Mouse (Mus musculus): ENCODE measurements around the gene Znrf3.
"Not testable (repeated sequence)": the region's sequence is repeated elsewhere in the genome, so short reads cannot be mapped to it uniquely, and the experiment has no call there.

Znrf3 gene

DNA sequence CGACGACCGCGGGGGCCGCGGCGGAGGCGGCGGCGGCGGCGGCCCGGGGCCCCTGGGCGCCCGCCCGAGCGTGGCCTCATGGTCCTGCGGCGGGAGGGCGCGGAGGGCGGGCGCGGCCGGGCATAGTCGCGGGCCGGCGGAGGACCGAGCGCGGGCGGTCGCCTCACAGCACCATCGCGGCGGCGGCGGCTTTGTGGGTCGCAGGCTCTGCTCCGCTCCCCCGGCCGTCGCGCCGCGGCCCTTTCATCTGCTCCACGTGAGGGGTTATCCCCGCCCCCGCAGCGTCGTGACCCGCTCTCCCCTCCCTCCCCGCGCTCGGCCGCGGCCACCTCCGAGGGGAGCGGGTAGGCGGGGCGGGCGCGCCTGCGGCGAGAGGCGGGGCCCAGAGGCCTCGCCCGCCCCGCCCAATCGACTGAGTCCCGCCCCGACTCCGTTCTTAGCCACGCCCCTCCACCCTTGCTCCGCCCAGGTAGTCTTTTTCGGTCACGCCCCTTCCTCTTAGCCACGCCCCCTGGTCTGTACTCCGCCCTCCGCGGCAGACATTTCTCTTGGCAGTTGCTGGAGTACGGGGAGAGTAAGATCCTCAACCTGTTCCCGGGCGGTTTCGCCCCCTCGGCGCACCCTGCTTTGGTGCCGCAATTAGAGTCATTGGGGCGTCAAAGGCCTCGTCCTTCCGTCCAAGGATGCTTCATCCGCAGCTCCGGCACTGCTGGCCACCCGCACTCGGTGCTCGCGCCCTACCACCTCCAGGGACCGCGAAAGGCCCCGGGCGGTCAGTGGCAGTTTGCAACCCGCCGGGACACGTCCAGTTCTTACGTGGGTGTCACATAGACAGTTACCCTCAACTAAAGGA is at the start of gene Znrf3:
Gene Znrf3, minus strand, starts transcription at position 249 of the 853 bp plus-strand sequence.
- DNase-seq (ENCODE audit: low spot score) = peak; percentile 88

DNA sequence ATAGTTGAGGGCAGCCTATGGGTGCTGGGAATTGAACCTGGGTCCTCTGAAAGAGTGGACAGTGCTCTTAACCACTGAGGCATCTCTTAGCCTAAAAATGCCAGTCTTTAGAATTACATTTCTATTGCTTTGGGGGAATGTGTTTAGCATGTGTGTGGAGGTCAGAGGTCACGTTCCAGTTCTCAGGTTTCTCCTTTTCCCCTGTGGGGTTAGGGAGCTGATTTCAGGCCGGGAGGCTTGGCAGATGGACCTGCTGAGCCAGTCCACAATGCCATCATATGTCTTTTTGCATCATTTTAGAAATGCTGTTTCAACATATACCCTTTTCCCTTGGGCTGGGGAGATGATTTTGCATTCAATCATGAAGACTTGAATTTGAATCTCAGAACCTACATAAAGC is 49.2 kb upstream of the Znrf3 start:
- DNase-seq (ENCODE audit: low spot score) = no peak

DNA sequence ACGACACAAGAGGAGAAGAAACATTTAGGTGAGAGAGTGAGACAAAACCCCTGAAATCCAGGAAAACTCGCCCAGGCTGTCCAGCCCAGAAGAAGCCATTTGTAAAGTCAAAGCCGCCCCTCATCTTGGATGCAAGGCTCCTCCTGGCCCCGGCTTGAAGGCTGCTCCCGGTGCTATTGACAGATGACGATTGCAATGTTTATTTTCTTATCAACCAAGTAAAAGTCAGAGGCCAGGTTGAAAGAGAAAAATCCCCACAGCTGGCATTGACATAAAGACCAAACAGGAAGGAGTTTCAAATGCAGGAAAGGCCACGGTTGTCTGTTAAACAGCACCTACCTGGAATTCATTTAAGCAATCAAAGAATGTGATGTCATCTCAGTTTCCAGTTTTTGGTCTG is 47.3 kb upstream of the Znrf3 start:
- no peak for DNase-seq (ENCODE audit: low spot score)

DNA sequence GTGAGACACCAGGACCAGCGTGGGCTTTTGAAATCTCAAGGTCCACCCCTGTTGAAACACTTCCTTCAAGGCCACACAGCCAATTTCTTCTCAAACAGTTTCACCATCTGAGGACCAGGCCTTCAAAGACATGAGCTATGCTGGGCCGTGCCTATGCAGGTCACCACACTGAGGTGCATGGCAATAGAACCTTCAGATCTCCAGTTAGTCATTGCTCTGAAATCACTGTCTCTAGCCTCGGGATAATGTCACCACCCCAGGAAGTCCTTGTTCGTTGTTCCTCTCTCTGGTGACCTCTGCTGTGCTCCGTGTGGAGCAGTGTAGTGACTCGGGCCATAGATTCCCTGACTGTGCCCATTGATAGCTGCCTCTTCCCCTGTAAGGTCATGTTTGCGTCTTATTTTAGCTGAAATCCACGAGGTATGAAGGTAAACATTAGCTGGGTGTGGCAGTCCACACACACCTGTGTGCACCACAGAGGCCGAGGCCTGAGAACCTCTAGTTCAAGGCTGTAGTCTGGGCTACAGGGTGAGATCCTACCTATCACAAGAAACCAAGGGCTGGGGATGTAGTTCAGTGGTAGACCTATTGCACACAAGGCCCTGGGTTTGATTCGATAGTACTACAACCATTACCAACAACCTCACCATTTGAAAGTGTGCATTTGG is 46.5 kb upstream of the Znrf3 start:
- no peak for DNase-seq (ENCODE audit: low spot score)

DNA sequence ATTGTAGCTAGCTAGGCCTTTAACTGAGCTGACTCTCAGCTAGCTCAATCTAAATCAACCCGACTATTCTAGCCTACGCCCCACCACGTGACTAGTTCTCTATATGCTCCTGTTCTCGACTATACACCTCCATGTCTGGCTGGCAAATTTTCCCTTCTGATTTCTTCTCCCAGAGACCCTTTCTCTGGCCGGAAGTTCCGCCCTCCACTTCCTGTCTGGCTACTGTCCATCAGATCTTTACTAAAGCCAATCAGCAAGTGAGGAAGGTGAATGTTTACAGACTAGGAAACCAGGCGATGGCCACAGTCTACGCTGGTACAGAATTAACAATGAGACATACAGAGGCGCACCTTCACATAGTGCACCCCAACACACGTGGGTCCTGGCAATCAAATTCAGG is 44.8 kb upstream of the Znrf3 start:
- not testable (repeated sequence) for DNase-seq (ENCODE audit: low spot score)

DNA sequence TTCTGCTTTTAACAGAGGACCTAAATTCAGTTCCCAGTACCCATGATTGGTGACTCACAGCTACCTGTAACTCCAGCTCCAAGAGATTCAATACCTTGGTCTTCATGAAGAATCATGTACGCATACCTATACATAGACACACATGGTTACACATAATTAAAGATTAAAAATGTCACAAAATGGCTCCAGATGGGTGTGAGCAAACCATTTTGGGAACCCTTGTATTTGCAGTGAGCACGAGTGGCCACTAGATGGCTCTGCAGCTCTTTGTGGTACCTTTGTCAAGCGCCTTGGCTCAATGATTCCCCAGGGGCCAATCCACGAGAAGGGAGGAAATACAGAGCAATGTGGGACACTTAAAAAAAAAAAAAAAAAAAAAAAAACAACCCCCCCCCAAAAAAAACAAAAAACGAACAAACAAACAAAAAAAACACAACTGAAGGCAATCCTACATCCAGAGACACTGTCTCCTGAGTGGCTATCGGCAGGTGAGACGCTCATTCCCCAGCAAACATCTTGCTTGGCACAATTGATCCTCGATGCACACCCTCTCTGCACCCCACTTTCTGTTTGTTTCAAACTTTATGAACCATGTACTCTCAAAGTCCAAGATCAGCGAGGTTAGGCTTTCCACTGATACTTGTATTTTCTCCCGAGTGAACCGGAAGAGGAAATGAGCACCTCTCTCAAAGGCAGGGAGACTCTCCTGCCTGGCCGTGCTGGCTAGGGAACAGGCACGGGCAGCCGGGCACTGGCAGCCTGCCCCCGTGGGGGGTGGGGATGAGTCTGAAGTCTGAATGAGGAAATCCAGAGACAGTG is 40.8 kb upstream of the Znrf3 start:
- DNase-seq (ENCODE audit: low spot score) = peak; percentile 51

DNA sequence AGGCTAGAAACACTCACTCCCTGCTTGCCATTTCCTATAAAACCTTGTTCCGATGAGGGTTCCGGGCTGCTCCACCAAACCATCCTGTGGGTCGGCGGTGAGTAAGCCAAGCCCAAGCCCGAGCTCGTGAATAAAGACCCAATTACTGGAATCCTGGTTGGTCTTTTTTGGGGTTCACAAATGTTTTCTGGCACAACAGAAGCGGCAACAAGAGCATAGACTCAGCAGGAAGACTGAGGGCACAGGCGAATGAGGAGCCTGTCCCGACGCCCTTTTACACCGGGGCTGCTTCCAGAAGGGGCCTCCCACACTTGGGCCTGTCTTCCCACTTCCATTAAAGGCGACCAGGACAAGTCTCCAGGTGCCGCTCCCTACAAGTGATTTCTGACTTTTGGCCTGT is 37.9 kb upstream of the Znrf3 start:
- no peak for DNase-seq (ENCODE audit: low spot score)

DNA sequence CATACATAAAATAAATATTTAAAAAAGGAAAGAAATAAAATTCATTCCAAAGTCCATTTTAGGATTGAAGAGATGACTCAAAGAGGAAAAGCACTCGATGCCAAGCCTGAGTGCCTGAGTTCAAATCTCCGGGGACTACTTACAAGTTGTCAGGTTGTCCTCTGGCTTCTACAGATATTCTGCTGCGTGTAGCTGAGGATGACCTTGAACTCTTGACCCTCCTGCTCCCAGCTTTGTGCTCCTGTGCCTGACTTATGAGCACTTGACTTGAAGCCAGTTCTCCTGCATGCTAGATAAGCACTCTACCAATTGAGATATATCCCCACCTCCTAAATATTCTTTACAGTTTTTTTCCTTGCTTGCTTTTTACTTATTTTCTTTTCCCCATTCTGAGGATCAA is 34.2 kb upstream of the Znrf3 start:
- no peak for DNase-seq (ENCODE audit: low spot score)

DNA sequence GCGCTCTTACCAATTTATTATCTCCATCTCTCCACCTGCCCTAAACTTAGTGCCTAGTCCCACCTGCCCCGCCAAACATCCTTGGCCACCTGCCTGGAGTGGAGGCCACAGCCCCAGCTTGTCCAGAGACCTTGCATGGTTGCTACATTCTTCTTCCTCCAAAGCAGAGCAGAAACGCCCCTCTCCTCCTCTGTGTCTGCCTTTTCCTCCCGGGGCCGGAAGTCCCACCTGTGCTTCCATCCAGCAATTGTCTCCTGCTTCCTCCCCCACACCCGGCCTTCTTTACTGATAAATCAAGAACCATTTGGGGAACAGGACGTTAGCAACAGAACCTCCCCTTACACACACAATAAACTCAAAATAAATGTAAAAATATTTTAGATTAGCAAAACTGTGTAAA is 33.5 kb upstream of the Znrf3 start:
- DNase-seq (ENCODE audit: low spot score) = no peak

DNA sequence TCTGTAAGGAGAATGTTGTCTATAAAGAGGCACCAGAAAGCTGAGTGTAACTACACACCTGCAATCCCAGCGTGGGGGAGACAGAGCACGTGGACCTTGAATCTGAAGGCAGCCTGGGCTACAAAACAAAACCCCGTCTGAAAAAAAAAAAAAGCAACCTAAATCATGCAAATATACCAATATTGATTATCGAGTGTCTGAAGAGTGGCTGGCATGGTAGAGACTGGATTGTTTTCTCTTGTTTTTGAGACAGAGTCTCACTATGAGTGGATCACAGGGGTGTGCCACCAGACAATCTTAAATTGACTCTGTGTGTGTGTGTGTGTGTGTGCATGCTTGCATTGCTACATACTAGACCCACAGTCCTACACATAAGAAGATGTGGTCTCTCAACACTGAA is 32.2 kb upstream of the Znrf3 start:
- no peak for DNase-seq (ENCODE audit: low spot score)

DNA sequence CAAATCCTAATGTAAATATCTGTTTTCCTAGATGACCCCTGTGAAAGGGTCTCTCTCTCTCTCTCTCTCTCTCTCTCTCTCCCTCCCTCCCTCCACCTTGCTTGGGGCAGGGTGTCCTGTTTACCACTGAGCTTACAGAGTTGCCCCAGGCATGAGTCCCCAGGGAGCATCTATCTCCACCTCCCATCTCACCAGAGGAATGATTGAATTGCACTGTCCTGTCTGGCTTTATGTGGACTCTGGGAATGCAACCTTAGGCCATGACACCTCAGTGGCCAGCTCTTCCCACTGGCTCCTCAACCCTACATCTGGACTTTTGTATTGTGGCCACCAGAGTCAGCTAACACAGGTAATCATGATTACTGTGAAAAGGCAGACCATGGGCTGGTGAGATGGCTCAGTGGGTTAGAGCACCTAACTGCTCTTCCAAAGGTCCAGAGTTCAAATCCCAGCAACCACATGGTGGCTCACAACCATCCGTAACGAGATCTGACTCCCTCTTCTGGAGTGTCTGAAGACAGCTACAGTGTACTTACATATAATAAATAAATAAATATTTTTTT is 31.0 kb upstream of the Znrf3 start:
- DNase-seq (ENCODE audit: low spot score) = not testable (repeated sequence)

DNA sequence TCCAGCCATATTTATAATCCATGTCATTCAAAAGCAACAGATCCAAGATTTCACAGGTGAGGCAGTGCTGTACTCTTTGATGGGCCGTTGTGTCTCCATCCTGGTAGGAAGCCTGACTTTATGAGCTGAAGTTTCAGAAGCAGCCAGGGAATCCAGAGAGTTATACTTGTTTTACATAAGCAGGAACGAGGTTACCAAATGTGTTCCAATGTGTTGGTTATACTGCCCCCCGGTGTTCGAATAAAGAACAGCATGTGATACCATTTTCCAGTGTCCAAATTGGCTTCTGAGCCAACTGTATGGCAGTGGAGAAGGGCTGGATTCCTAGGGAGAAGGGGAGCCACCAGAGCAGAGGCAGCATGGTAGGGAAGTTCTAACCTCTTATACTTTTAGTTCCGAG is 29.5 kb upstream of the Znrf3 start:
- DNase-seq (ENCODE audit: low spot score) = no peak

DNA sequence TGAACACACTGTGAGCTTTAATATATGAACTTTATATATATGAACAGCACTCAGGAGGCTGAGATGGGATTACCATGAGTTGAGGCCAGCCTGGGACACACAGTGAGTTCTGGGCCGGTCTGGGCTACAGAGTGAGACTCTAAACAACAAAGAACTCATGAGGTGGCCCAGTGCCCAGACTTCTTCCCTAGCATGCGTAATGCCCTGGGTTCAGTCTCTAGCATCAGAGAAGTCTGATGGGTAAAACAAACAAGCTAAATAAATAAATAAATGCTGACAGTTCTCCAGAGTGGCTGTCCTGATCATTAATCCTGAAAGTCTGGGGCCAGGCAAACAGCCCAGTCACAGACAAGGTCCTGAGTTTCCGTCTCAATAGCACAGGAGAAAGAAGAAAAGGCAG is 25.4 kb upstream of the Znrf3 start:
- no peak for DNase-seq (ENCODE audit: low spot score)

DNA sequence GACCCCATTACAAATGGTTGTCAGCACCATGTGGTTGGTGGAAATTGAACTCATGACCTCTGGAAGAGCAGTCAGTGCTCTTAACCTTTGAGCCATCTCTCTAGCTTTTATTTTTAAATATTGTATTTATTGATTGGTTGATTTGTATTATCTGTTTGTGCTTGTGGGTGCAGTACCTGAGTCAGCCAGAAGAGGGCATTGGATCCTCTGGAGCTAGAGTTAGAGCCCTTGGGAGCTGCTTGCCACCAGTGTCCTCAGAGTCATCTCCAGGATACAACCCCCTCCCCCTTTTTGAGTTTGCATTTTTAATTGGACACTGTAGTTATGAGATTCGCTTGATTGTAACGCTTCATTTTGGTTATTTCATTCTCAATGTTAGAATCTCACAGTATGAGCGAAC is 24.4 kb upstream of the Znrf3 start:
- no peak for DNase-seq (ENCODE audit: low spot score)

DNA sequence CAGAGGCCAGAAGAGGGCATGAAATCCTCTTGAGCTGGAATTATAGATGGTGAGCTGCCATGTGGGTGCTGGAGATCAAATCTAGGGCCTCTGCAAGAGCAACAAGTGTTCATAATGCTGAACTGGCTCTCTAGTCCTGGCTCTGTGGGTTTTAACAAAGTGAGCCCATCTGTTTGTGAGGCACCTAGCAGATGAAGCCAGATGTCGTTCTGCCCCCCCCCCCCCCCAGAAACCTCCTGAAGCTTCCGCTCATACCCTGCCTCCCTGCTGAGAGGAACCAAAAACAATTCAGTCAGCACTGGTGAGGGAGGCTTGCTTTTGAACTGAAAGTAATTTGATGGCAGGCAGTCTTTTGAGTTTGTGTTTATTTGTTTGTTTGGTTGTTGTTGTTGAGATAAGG is 23.8 kb upstream of the Znrf3 start:
- no peak for DNase-seq (ENCODE audit: low spot score)

DNA sequence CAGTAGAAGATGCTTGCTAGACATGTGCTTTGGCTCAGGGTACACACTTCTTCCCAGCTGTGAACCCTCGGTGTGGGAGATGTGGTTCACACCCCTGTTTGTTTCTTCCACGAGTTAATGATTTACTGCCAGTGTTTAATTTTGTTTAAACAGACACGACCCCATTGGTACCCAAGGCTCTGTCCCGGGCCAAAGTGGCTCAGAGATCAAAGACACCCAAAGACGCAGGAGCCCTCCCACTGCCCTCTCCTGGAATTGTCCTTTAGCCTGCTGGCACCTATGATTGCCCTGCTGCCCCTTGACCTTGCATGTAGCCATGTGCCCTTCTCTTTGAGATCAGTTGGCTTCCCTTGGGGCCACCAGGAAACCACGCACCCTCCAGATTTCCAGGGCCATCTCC is 7.3 kb upstream of the Znrf3 start:
- no peak for DNase-seq (ENCODE audit: low spot score)

DNA sequence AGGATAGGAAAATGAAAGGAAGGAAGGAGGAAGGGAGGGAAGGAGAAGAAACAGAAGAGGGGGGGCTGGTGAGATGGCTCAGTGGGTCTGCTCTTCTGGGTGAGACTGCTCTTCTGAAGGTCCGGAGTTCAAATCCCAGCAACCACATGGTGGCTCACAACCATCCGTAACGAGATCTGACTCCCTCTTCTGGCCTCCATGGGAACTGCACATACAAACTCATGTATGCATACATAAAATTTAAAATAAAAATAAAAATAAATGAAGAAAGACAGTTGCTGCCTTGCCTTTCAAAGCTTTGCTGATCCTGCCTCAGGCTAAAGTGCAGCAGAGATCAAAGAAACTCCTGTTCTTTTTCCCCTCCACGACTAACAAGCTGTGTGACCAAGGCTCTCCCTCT is 6.7 kb upstream of the Znrf3 start:
- no peak for DNase-seq (ENCODE audit: low spot score)

DNA sequence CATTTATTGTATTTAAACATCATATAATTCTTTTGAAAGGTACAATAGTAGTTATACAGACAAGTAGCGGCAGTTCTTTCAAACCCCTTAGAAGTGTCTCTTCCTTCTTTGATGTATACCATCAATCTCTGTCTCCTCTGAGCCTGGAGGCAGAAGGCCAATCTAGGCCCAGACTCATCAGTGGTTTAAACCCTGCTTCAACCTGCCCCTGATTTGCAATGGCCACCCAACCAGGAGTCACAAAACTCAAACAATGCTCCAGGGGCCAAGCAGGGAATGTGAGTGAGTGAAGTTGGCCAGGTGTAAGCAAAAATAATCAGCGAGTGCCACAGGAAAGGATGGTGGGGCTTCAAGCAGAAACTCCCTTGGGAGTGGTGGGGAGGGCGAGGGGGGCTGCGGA is 6.1 kb upstream of the Znrf3 start:
- no peak for DNase-seq (ENCODE audit: low spot score)

DNA sequence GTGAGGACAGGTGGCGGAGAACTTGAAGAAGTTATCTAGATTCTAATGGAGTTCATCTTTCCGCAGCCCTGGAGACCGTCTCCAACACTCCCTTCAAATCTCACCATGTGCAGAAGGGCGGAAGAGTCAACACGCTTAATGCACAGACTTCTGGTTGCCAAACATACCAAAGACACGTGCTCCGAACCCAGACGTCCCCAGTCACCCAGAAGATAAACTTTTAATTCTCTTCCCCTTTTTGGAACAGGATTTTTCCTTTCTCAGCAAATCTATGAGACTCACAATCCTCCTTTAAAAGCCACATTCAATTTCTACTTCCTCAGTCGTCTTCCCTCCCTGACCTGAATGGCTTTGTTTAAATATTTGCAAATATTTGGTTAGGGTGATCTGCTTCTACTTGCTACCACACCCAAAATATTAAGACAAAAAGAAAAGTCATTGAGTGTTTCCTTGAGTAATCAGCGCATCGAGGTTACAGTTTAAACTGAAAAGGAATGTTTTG is 856 bp upstream of the Znrf3 start:
- DNase-seq (ENCODE audit: low spot score) = no peak

DNA sequence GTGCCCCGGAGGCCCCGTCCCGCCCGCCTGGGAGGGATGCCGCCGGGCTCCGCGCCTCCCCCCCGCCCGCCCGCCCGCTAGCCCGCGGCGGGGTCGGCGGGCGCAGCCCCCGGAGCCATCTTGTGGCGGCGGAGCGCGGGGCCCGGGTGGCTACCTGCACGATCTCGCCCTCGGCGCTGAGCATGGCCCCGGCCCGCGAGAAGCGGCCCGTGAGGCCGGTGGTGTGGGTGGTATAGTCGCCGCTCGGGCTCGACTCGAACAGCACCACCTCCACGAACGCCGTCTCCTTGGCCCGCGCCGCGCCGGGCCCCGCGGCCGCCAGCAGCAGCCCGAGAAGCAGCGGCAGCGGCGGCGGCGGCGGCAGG is 431 bp downstream of the Znrf3 start:
- no peak for DNase-seq (ENCODE audit: low spot score)

DNA sequence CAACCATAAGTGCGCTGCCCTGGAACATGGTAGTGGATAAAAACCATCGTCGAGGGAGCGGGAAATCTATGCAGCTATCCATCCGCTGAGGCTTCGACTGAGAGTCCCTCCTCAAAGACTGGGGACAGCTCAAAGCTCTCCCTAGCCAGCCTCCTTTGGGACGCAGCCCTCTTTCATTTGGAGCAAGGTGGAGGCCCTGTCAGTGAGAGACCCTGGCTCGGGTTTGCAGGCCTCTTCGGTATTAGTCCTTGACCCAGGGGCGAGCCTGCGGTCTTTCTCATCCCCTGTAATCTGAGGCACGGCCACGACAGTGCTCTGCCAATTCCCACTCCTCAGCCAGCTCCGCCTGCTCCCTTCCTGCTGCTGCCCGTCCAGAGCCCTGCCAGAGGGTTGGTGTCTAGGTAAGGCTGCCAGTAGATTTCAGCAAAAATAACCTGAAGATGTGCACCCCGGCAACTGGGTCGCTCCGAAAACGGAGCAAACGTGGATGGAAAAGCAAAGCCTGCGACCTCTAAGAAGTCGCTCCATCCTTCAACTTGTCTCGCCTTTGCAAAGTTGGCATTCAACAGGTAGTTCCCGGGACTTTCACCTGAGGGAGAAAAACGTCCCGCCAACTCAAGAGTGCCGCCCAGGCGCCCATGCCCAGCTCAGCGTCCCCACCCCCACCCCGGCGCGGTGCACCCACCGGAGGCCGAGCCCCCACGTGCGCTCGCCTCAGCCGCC is 975 bp downstream of the Znrf3 start:
- peak; percentile 49 for DNase-seq (ENCODE audit: low spot score)

DNA sequence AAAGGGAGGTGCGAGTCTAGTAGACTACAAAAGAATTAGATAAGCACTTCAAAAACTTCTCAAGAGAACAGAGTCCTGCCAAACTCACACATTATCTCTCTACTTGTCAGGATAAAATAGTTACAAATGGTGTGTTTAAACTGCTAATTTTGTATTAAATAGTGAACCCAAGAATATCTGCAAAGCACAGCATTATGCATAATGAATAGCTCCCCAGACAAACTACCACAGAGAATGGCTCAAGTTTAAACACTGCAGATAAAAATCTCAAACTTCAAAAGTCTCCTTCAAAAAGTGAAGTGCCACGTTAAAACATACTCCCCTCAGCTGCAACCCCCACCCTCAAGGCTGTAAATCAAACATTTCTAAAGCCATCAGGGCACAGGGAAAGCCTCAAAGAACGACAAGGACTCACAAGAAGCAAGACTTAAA is 2.0 kb downstream of the Znrf3 start:
- no peak for DNase-seq (ENCODE audit: low spot score)
